Mouse (Mus musculus) liver, postnatal 0 days (tissue): ENCODE results near the gene Iqub.

Experiments used
- CTCF ChIP-seq: sonication (generic); IDR thresholded peaks from 2 replicates; pipeline ENCODE4 v1.5.1; 2016; ENCODE audit warnings: antibody characterized with exemption, low read depth
- EP300 ChIP-seq: IDR thresholded peaks from 2 replicates; pipeline ENCODE4 v1.6.1; 2016; ENCODE audit warnings: antibody characterized with exemption, low read depth, mild to moderate bottlenecking

GRCm38 (mm10) chr6:24407743-24408142, 107.1 kb downstream of the Iqub start:
- no peak for TF ChIP-seq CTCF
- no peak for TF ChIP-seq EP300
